Mouse (Mus musculus) liver, postnatal 0 days (tissue): ENCODE measurements around the gene Mospd3. TPM values are rescaled to one million over a fixed set of nuclear protein-coding genes. Genes with fewer than 3 reads are reported as not detected.

Source experiments
- ATAC-seq: fragments of 200-750 bp; cut with Nextera tagmentation; 2 replicates; pipeline ENCODE4 v1.8.0; 2017; ENCODE audit warnings: mild to moderate bottlenecking, moderate library complexity
- DNase-seq: peaks from one replicate; pipeline ENCODE4 v3.0.0-alpha.2; 2016
- H3K27ac ChIP-seq: fragments of 300-500 bp; sonication (generic); 2 replicates; pipeline ENCODE4 v1.5.1; 2014; ENCODE audit warnings: antibody characterized with exemption, moderate library complexity, mild to moderate bottlenecking, low read depth
- H3K27me3 ChIP-seq: fragments of 300-500 bp; sonication (generic); 2 replicates; pipeline ENCODE4 v1.6.1; 2014; ENCODE audit warnings: low read length, control low read depth, mixed read lengths; ENCODE audit not compliant: insufficient read depth
- H3K36me3 ChIP-seq: fragments of 300-500 bp; sonication (generic); replicated peaks from 2 replicates; pipeline ENCODE4 v1.6.1; 2014; ENCODE audit warnings: mild to moderate bottlenecking, control low read depth, low read length, moderate library complexity, mixed read lengths; ENCODE audit not compliant: insufficient read depth
- H3K4me1 ChIP-seq: fragments of 300-500 bp; sonication (generic); 2 replicates; pipeline ENCODE4 v1.6.1; 2014; ENCODE audit warnings: antibody characterized with exemption, mild to moderate bottlenecking, control low read depth; ENCODE audit not compliant: insufficient read depth
- H3K4me2 ChIP-seq: fragments of 300-500 bp; sonication (generic); 2 replicates; pipeline ENCODE4 v1.6.1; 2014; ENCODE audit warnings: low read depth, mild to moderate bottlenecking, low read length, moderate library complexity, mixed read lengths
- H3K4me3 ChIP-seq: fragments of 300-500 bp; sonication (generic); 2 replicates; pipeline ENCODE4 v1.5.1; 2014; ENCODE audit warnings: low read depth, low read length
- H3K9ac ChIP-seq: fragments of 300-500 bp; sonication (generic); replicated peaks from 2 replicates; pipeline ENCODE4 v1.6.1; 2014; ENCODE audit warnings: mild to moderate bottlenecking, moderate library complexity
- H3K9me3 ChIP-seq: fragments of 300-500 bp; sonication (generic); 2 replicates; pipeline ENCODE4 v1.6.1; 2016; ENCODE audit warnings: mild to moderate bottlenecking, control low read depth, low read length, mixed read lengths
- CTCF ChIP-seq: sonication (generic); IDR thresholded peaks from 2 replicates; pipeline ENCODE4 v1.5.1; 2016; ENCODE audit warnings: antibody characterized with exemption, low read depth
- EP300 ChIP-seq: IDR thresholded peaks from 2 replicates; pipeline ENCODE4 v1.6.1; 2016; ENCODE audit warnings: antibody characterized with exemption, low read depth, mild to moderate bottlenecking
- WGBS: fragments of 180-500 bp; shearing (Covaris S2); extraction: QIAGEN DNeasy Blood & Tissue Kit; methylation state at CpG from one replicate; pipeline ENCODE4 v1.1.7; 2014; ENCODE audit not compliant: insufficient replicate concordance; 5-methylcytosine and 5-hydroxymethylcytosine counted together
- polyA plus RNA-seq: library from polyadenylated mRNA; unstranded; fragments of >200 nt; fragmentation: Nextera tagmentation; extraction: Ambion mirVana; gene quantifications from 2 replicates; pipeline ENCODE4 v1.2.1, GENCODE M21; 2015

The Mospd3 gene
- polyA plus RNA-seq, 1 experiment from 2014 or later = 26.2 TPM

- H3K4me3 ChIP-seq = peak overlapping the region; percentile 69
- peaks cover 29% of the 10 kb centered on the region for H3K4me1 ChIP-seq
- H3K9me3 ChIP-seq = no peaks in the 10 kb centered on the region
- H3K4me2 ChIP-seq = peak overlapping the region; percentile 78
- no peaks in the 10 kb centered on the region for H3K27me3 ChIP-seq
- TF ChIP-seq EP300 (no peak), CTCF (no peak)
- peak; percentile 54 for DNase-seq
- under 1% methylated on average over 22 of the region's 22 CpGs for WGBS
- peak overlapping the region; percentile 79 for H3K27ac ChIP-seq
- ATAC-seq = no peak
- H3K36me3 ChIP-seq = peaks cover 2% of the 10 kb centered on the region; the same call in 1 of the 2 replicates
- peak overlapping the region; percentile 63 for H3K9ac ChIP-seq
Observed at GRCm38 (mm10) chr5:137601365-137601729, 489 bp upstream of the Mospd3 start.

GRCm38 (mm10) chr5:137600281-137600618, 608 bp downstream of the Mospd3 start:
- H3K4me2 ChIP-seq = peak overlapping the region; percentile 98
- peak; percentile 34 for ATAC-seq
- H3K4me3 ChIP-seq = peak overlapping the region; percentile 69
- peak overlapping the region; percentile 88 for H3K9ac ChIP-seq
- no peaks in the 10 kb centered on the region for H3K27me3 ChIP-seq
- no peak for TF ChIP-seq EP300
- TF ChIP-seq CTCF = no peak
- no peaks in the 10 kb centered on the region for H3K9me3 ChIP-seq
- WGBS = under 1% methylated on average over 19 of the region's 19 CpGs
- peaks cover 2% of the 10 kb centered on the region; the same call in 1 of the 2 replicates for H3K36me3 ChIP-seq
- DNase-seq = no peak
- H3K27ac ChIP-seq = peak overlapping the region; percentile 79
- H3K4me1 ChIP-seq = peaks cover 29% of the 10 kb centered on the region

GRCm38 (mm10) chr5:137599600-137599999, 1.3 kb downstream of the Mospd3 start:
- H3K27me3 ChIP-seq = no peaks in the 10 kb centered on the region
- H3K4me1 ChIP-seq = peaks cover 29% of the 10 kb centered on the region
- no peaks in the 10 kb centered on the region for H3K9me3 ChIP-seq
- TF ChIP-seq EP300 (no peak), CTCF (no peak)
- DNase-seq (no peak), ATAC-seq (no peak)
- H3K27ac ChIP-seq = peak overlapping the region; percentile 79
- 28% methylated on average over 9 of the region's 9 CpGs for WGBS
- H3K4me3 ChIP-seq = peak overlapping the region; percentile 69
- peaks cover 2% of the 10 kb centered on the region; the same call in 1 of the 2 replicates for H3K36me3 ChIP-seq
- peak overlapping the region; percentile 88 for H3K9ac ChIP-seq
- H3K4me2 ChIP-seq = peak overlapping the region; percentile 98

- Histone ChIP-seq H3K4me3 (no peak overlapping the region), H3K36me3 (peaks cover 2% of the 10 kb centered on the region; the same call in 1 of the 2 replicates), H3K4me2 (peak overlapping the region; percentile 98; the same call in 1 of the 2 replicates), H3K4me1 (peaks cover 29% of the 10 kb centered on the region), H3K9ac (no peak overlapping the region), H3K9me3 (no peaks in the 10 kb centered on the region), H3K27me3 (no peaks in the 10 kb centered on the region), H3K27ac (0 out of 2 replicates have a peak overlapping the region, but pooled peaks have one; percentile 8)
- 40% methylated on average over 2 of the region's 2 CpGs for WGBS
- DNase-seq (no peak), ATAC-seq (no peak)
- TF ChIP-seq CTCF (no peak), EP300 (no peak)
Observed at GRCm38 (mm10) chr5:137598100-137598826, 2.6 kb downstream of the Mospd3 start.

- Histone ChIP-seq H3K4me2 (0 out of 2 replicates have a peak overlapping the region, but pooled peaks have one; percentile 63), H3K9ac (no peak overlapping the region), H3K27me3 (no peaks in the 10 kb centered on the region), H3K9me3 (no peaks in the 10 kb centered on the region), H3K36me3 (peaks cover 2% of the 10 kb centered on the region; the same call in 1 of the 2 replicates), H3K4me3 (no peak overlapping the region), H3K4me1 (peaks cover 28% of the 10 kb centered on the region), H3K27ac (0 out of 2 replicates have a peak overlapping the region, but pooled peaks have one; percentile 8)
- DNase-seq (no peak), ATAC-seq (no peak)
- TF ChIP-seq EP300 = no peak
- TF ChIP-seq CTCF = no peak
- WGBS = 72% methylated on average over 6 of the region's 6 CpGs
Observed at GRCm38 (mm10) chr5:137597625-137598024, 3.2 kb downstream of the Mospd3 start.

- Histone ChIP-seq H3K36me3 (peaks cover 2% of the 10 kb centered on the region; the same call in 1 of the 2 replicates), H3K9me3 (no peaks in the 10 kb centered on the region), H3K9ac (no peak overlapping the region; the same call in 1 of the 2 replicates), H3K27me3 (no peaks in the 10 kb centered on the region), H3K4me3 (peak overlapping the region; percentile 26; the same call in 1 of the 2 replicates), H3K4me1 (peaks cover 24% of the 10 kb centered on the region), H3K27ac (peak overlapping the region; percentile 70), H3K4me2 (peak overlapping the region; percentile 63)
- 30% methylated on average over 29 of the region's 30 CpGs for WGBS
- no peak for ATAC-seq
- no peak for DNase-seq
- no peak for TF ChIP-seq EP300
- TF ChIP-seq CTCF = no peak
Observed at GRCm38 (mm10) chr5:137596601-137597261, 4.1 kb downstream of the Mospd3 start.
